In genomic region chr13:64458181-64458580, GRCm38 (mm10) we compare ENCODE assay signal across 27 mouse cellular contexts. TPM values are rescaled to one million over a fixed set of nuclear protein-coding genes. Genes with fewer than 3 reads are reported as not detected.
DNase-seq lines count a peak whose midpoint lies in the region; ATAC-seq and TF ChIP-seq lines count a peak whose summit lies in the region.
"Had no signal": no experiment of that assay in that cellular context is flagged by ENCODE, and none has a peak within 500 bp of the region (broad histone marks: within the 10 kb centered on the region; RNA-seq: fewer than 3 reads in every experiment).

No protein-coding gene starts in this region.

- H3K9ac ChIP-seq in hindbrain, embryonic 16.5 days (ENCODE audit: low read depth, low read length), result no peak overlapping the region
- no peak overlapping the region for H3K9ac ChIP-seq in hindbrain, embryonic 13.5 days
- no peak overlapping the region for H3K9ac ChIP-seq in ES-Bruce4 (ENCODE audit: low read depth, poor library complexity, severe bottlenecking)
- H3K9ac ChIP-seq: embryonic facial prominence, embryonic 15.5 days; forebrain, embryonic 13.5 days had no signal

- no peak overlapping the region for H3K4me2 ChIP-seq in hindbrain, embryonic 16.5 days (ENCODE audit: low read length)
- no peak overlapping the region for H3K4me2 ChIP-seq in hindbrain, embryonic 13.5 days
- H3K4me2 ChIP-seq: embryonic facial prominence, embryonic 15.5 days; forebrain, embryonic 13.5 days; heart, embryonic 11.5 days had no signal

- peak; percentile 69; the same call in 1 of the 2 replicates for ATAC-seq in hindbrain, embryonic 16.5 days
- ATAC-seq in hindbrain, embryonic 13.5 days (ENCODE audit: low FRiP score), result no peak
- ATAC-seq: forebrain, embryonic 13.5 days; hindbrain, postnatal 0 days; lung, postnatal 0 days had no signal

- no peak overlapping the region for H3K4me3 ChIP-seq in hindbrain, embryonic 16.5 days (ENCODE audit: low read length)
- H3K4me3 ChIP-seq in hindbrain, embryonic 13.5 days, result no peak overlapping the region
- peak overlapping the region; percentile 65 for H3K4me3 ChIP-seq in ES-Bruce4 (ENCODE audit: low read depth, low read length)
- H3K4me3 ChIP-seq: embryonic facial prominence, embryonic 15.5 days; forebrain, embryonic 13.5 days had no signal

- no peak for TF ChIP-seq EP300 in ES-Bruce4 (IDR thresholded peaks at IDR 0.05; ENCODE audit: insufficient read depth, low read depth, low read length)

- H3K27me3 ChIP-seq in hindbrain, embryonic 16.5 days (replicated peaks; ENCODE audit: control insufficient read depth, insufficient read depth, low read length), result no peaks in the 10 kb centered on the region
- H3K27me3 ChIP-seq in hindbrain, embryonic 13.5 days, result no peaks in the 10 kb centered on the region
- no peaks in the 10 kb centered on the region; the same call in 1 of the 2 replicates for H3K27me3 ChIP-seq in ES-Bruce4 (ENCODE audit: control insufficient read depth, insufficient read depth, low read length, poor library complexity, severe bottlenecking)
- H3K27me3 ChIP-seq: embryonic facial prominence, embryonic 15.5 days; forebrain, embryonic 13.5 days had no signal

- H3K9me3 ChIP-seq in hindbrain, embryonic 16.5 days (ENCODE audit: control insufficient read depth, low read length), result no peaks in the 10 kb centered on the region
- 0 out of 2 replicates have a peak, but pooled peaks cover 6% of the 10 kb centered on the region for H3K9me3 ChIP-seq in hindbrain, embryonic 13.5 days
- no peaks in the 10 kb centered on the region; the same call in 1 of the 2 replicates for H3K9me3 ChIP-seq in ES-Bruce4 (replicated peaks; ENCODE audit: control insufficient read depth, insufficient read depth, low read length, poor library complexity, severe bottlenecking)
- H3K9me3 ChIP-seq: embryonic facial prominence, embryonic 15.5 days; G1E had no signal

- H3K4me1 ChIP-seq in hindbrain, embryonic 16.5 days (ENCODE audit: control insufficient read depth, insufficient read depth, low read depth, low read length), result no peaks in the 10 kb centered on the region
- H3K4me1 ChIP-seq in hindbrain, embryonic 13.5 days (replicated peaks), result no peaks in the 10 kb centered on the region
- H3K4me1 ChIP-seq in ES-Bruce4 (ENCODE audit: control insufficient read depth, insufficient read depth, low read length), result no peaks in the 10 kb centered on the region
- H3K4me1 ChIP-seq: embryonic facial prominence, embryonic 15.5 days; forebrain, embryonic 13.5 days had no signal

- WGBS in hindbrain, embryonic 16.5 days, result 81% methylated on average over 14 of the region's 14 CpGs
- 94% methylated on average over 14 of the region's 14 CpGs for WGBS in hindbrain, embryonic 13.5 days

- TF ChIP-seq POLR2A in ES-Bruce4 (IDR thresholded peaks at IDR 0.05; ENCODE audit: insufficient read depth, low read length), result no peak

- peak; percentile 70 for DNase-seq in brain, adult 2 months (ENCODE audit: low read depth, low spot score)
- DNase-seq in fat pad, adult 2 months (ENCODE audit: extremely low read depth, low read depth, low spot score), result peak; percentile 67
- no peak for DNase-seq in spleen, adult 12 weeks (ENCODE audit: low spot score)
- DNase-seq in heart, postnatal 4 days, result no peak
- DNase-seq: adrenal gland, postnatal 25 days; embryo, embryonic 11 days; gastrocnemius, postnatal 14 days; heart, postnatal 14 days; kidney, adult 18-20 months; kidney, postnatal 14 days; midbrain, embryonic 14.5 days; retina, postnatal 1 day had no signal

- no peaks in the 10 kb centered on the region for H3K36me3 ChIP-seq in hindbrain, embryonic 16.5 days (ENCODE audit: control insufficient read depth, insufficient read depth, low read length)
- no peaks in the 10 kb centered on the region for H3K36me3 ChIP-seq in hindbrain, embryonic 13.5 days
- no peaks in the 10 kb centered on the region for H3K36me3 ChIP-seq in ES-Bruce4 (ENCODE audit: control insufficient read depth, insufficient read depth, low read length, poor library complexity, severe bottlenecking)
- H3K36me3 ChIP-seq: embryonic facial prominence, embryonic 15.5 days; G1E had no signal

- no peak overlapping the region for H3K27ac ChIP-seq in hindbrain, embryonic 16.5 days (ENCODE audit: low read depth, low read length)
- H3K27ac ChIP-seq in hindbrain, embryonic 13.5 days, result no peak overlapping the region
- H3K27ac ChIP-seq in ES-Bruce4 (ENCODE audit: insufficient read depth, low read length), result no peak overlapping the region
- H3K27ac ChIP-seq: embryonic facial prominence, embryonic 15.5 days; forebrain, embryonic 13.5 days; hindbrain, postnatal 0 days had no signal

- no peak for TF ChIP-seq CTCF in ES-Bruce4 (IDR thresholded peaks at IDR 0.05; ENCODE audit: low read depth, low read length)

RNA-seq across cellular contexts. Expression of gene Cdk20, which starts 26.1 kb away (rescaled TPM):
- 26.6 and 27.3 TPM in 2 replicates for polyA plus RNA-seq in hindbrain, embryonic 16.5 days (2015; fragmentation: Nextera tagmentation; extraction: Ambion mirVana)
- 16.6 and 18.1 TPM in 2 replicates for polyA plus RNA-seq in hindbrain, embryonic 13.5 days (2015; fragmentation: Nextera tagmentation; extraction: Ambion mirVana)
- polyA plus RNA-seq in ES-Bruce4 (2011; ENCODE audit: insufficient read depth, insufficient read length, low read depth, missing spikeins), result 4.4 and 4.6 TPM in 2 replicates
- 1 to 10 TPM; 2.3 to 2.5 TPM for total RNA-seq in heart, postnatal 4 days (2021)

RNA-seq across cellular contexts. Expression of gene Fam240b, which starts 39.4 kb away (rescaled TPM):
- polyA plus RNA-seq in hindbrain, embryonic 16.5 days (2015; fragmentation: Nextera tagmentation; extraction: Ambion mirVana), result 0.24 TPM in 1 of 2 replicates, not detected in the other
- not detected in 2 replicates for polyA plus RNA-seq in hindbrain, embryonic 13.5 days (2015; fragmentation: Nextera tagmentation; extraction: Ambion mirVana)
- not detected in 2 replicates for polyA plus RNA-seq in ES-Bruce4 (2011; ENCODE audit: insufficient read depth, insufficient read length, low read depth, missing spikeins)
- total RNA-seq in heart, postnatal 4 days (2021), result not detected
- total RNA-seq: adrenal gland, postnatal 25 days; G1E; heart, postnatal 14 days; hindbrain, postnatal 0 days; left cerebral cortex, adult 8-10 months; megakaryocyte, adult 5-6 weeks had no signal
- polyA plus RNA-seq: C2C12; embryonic facial prominence, embryonic 15.5 days; forebrain, embryonic 13.5 days; G1E; heart, embryonic 11.5 days; limb, embryonic 14.5 days; lung, postnatal 0 days; midbrain, embryonic 14.5 days; small intestine, adult 2 months; urinary bladder, adult 2 months had no signal

Comparison
In these comparisons a context has a peak if more than half of its experiments do, and no peak if none do; other contexts are left out.
1. DNase-seq: peak in brain, adult 2 months (single experiment) and fat pad, adult 2 months (single experiment); none in spleen, adult 12 weeks (single experiment) and heart, postnatal 4 days (single experiment).